Mouse (Mus musculus): ENCODE data around the gene Tarm1. TPM values are rescaled to one million over a fixed set of nuclear protein-coding genes. Genes with fewer than 3 reads are reported as not detected.

Tarm1 gene
- polyA plus RNA-seq, 1 experiment from 2014 or later = not detected

Other genes starting within 250 kb of the Tarm1 start
- 36.1 and 41.7 TPM in 2 replicates for gene Myadm, start 213.5 kb downstream of the Tarm1 start, polyA plus RNA-seq (2016; fragmentation: Nextera tagmentation; extraction: Ambion mirVana)
- gene Prkcg, start 213.4 kb downstream of the Tarm1 start, polyA plus RNA-seq (2016; fragmentation: Nextera tagmentation; extraction: Ambion mirVana) = 0.35 and 0.39 TPM in 2 replicates
- 3.7 and 4.6 TPM in 2 replicates for gene Cacng7, start 169.7 kb downstream of the Tarm1 start, polyA plus RNA-seq (2016; fragmentation: Nextera tagmentation; extraction: Ambion mirVana)
- 7.9 and 8.6 TPM in 2 replicates for gene Cacng8, start 111.9 kb downstream of the Tarm1 start, polyA plus RNA-seq (2016; fragmentation: Nextera tagmentation; extraction: Ambion mirVana)
- gene Cacng6, start 78.4 kb downstream of the Tarm1 start, polyA plus RNA-seq (2016; fragmentation: Nextera tagmentation; extraction: Ambion mirVana) = 0.27 and 1.4 TPM in 2 replicates
- gene Oscar, start 113.5 kb upstream of the Tarm1 start, polyA plus RNA-seq (2016; fragmentation: Nextera tagmentation; extraction: Ambion mirVana) = 0.21 and 0.27 TPM in 2 replicates
- 267 and 378 TPM in 2 replicates for gene Ndufa3, start 114.7 kb upstream of the Tarm1 start, polyA plus RNA-seq (2016; fragmentation: Nextera tagmentation; extraction: Ambion mirVana)
- gene Tfpt, start 127.3 kb upstream of the Tarm1 start, polyA plus RNA-seq (2016; fragmentation: Nextera tagmentation; extraction: Ambion mirVana) = 38.1 and 45.0 TPM in 2 replicates
- gene Prpf31, start 127.4 kb upstream of the Tarm1 start, polyA plus RNA-seq (2016; fragmentation: Nextera tagmentation; extraction: Ambion mirVana) = 114 and 115 TPM in 2 replicates
- gene Cnot3, start 142.6 kb upstream of the Tarm1 start, polyA plus RNA-seq (2016; fragmentation: Nextera tagmentation; extraction: Ambion mirVana) = 58.1 and 59.3 TPM in 2 replicates
- gene Leng1, start 163.2 kb upstream of the Tarm1 start, polyA plus RNA-seq (2016; fragmentation: Nextera tagmentation; extraction: Ambion mirVana) = 20.7 and 21.4 TPM in 2 replicates
- gene Tmc4, start 174.9 kb upstream of the Tarm1 start, polyA plus RNA-seq (2016; fragmentation: Nextera tagmentation; extraction: Ambion mirVana) = 5.5 and 6.7 TPM in 2 replicates
- gene Tsen34, start 190.2 kb upstream of the Tarm1 start, polyA plus RNA-seq (2016; fragmentation: Nextera tagmentation; extraction: Ambion mirVana) = 217 and 228 TPM in 2 replicates
- 50.8 and 57.4 TPM in 2 replicates for gene Mboat7, start 190.9 kb upstream of the Tarm1 start, polyA plus RNA-seq (2016; fragmentation: Nextera tagmentation; extraction: Ambion mirVana)
- 989 and 1,031 TPM in 2 replicates for gene Rps9, start 201.4 kb upstream of the Tarm1 start, polyA plus RNA-seq (2016; fragmentation: Nextera tagmentation; extraction: Ambion mirVana)
- 0.19 and 0.30 TPM in 2 replicates for gene Pirb, start 217.8 kb upstream of the Tarm1 start, polyA plus RNA-seq (2016; fragmentation: Nextera tagmentation; extraction: Ambion mirVana)